Mouse (Mus musculus) heart, adult 2 months (tissue): ENCODE data around the gene Nmu. TPM values are rescaled to one million over a fixed set of nuclear protein-coding genes. Genes with fewer than 3 reads are reported as not detected.

Source experiments
- DNase-seq, 2 experiments: peaks; one replicate each; pipeline ENCODE4 v3.0.0; 2021
- H3K27ac ChIP-seq: fragments of 200-600 bp; 2 replicates; pipeline ENCODE4 v1.8.1; 2022
- H3K27me3 ChIP-seq: fragments of 200-500 bp; 2 replicates; pipeline ENCODE4 v1.6.1; 2012; ENCODE audit warnings: mild to moderate bottlenecking, low read length, inconsistent platforms, mixed read lengths; ENCODE audit not compliant: control insufficient read depth, insufficient read depth
- H3K36me3 ChIP-seq: fragments of 200-500 bp; 2 replicates; pipeline ENCODE4 v1.6.1; 2012; ENCODE audit warnings: low read length, inconsistent platforms; ENCODE audit not compliant: control insufficient read depth, insufficient read depth
- H3K4me1 ChIP-seq: fragments of 200-500 bp; 2 replicates; pipeline ENCODE4 v1.6.1; 2011; ENCODE audit warnings: low read length; ENCODE audit not compliant: control insufficient read depth, insufficient read depth
- H3K4me3 ChIP-seq: fragments of 200-600 bp; 2 replicates; pipeline ENCODE4 v1.8.1; 2022
- H3K79me2 ChIP-seq: fragments of 200-500 bp; replicated peaks from 2 replicates; pipeline ENCODE4 v1.6.1; 2012; ENCODE audit warnings: mild to moderate bottlenecking, inconsistent platforms, low read length, moderate library complexity, mixed read lengths; ENCODE audit not compliant: control insufficient read depth, insufficient read depth
- H3K9ac ChIP-seq: fragments of 200-500 bp; 2 replicates; pipeline ENCODE4 v1.6.1; 2012; ENCODE audit warnings: low read depth, mild to moderate bottlenecking, control low read depth, inconsistent platforms, low read length, mixed read lengths
- CTCF ChIP-seq: fragments of 200-600 bp; IDR thresholded peaks from 2 replicates; pipeline ENCODE4 v1.8.1; 2022; ENCODE audit warnings: antibody characterized with exemption, mild to moderate bottlenecking, moderate library complexity
- EP300 ChIP-seq: fragments of 200-500 bp; IDR thresholded peaks from 2 replicates; pipeline ENCODE4 v1.6.1; 2011; ENCODE audit warnings: low read depth, low read length, control low read depth; ENCODE audit not compliant: insufficient read depth
- POLR2A ChIP-seq: fragments of 200-500 bp; IDR thresholded peaks from 2 replicates; pipeline ENCODE4 v1.6.1; 2011; ENCODE audit warnings: mild to moderate bottlenecking, low read depth, low read length, control low read depth; ENCODE audit not compliant: insufficient read depth
- WGBS: fragments of 180-500 bp; shearing (Covaris S2); methylation state at CpG from one replicate; pipeline ENCODE4 v1.1.7; 2018; 5-methylcytosine and 5-hydroxymethylcytosine counted together
- intact Hi-C: fragments of 180-260 bp; cut with DNase I; formaldehyde crosslinking; loops from one replicate; pipeline ENCODE4 v1.15.1; 2025
- polyA plus RNA-seq: library from polyadenylated mRNA; depleted of rRNA; stranded (reverse); fragments of >200 nt; gene quantifications from 2 replicates; pipeline ENCODE4 v1.2.3, GENCODE M21; 2012
- total RNA-seq, 2 experiments: library from RNA; stranded (reverse); gene quantifications; 2 replicates each; pipeline ENCODE4 v1.2.3; 2021

Nmu gene
- total and polyA plus RNA-seq, 3 experiments, result not detected

- Histone ChIP-seq H3K4me1 (no peaks in the 10 kb centered on the region), H3K27ac (no peak overlapping the region), H3K27me3 (no peaks in the 10 kb centered on the region), H3K9ac (no peak overlapping the region), H3K4me3 (no peak overlapping the region), H3K36me3 (no peaks in the 10 kb centered on the region), H3K79me2 (no peaks in the 10 kb centered on the region)
- TF ChIP-seq CTCF (no peak), POLR2A (no peak), EP300 (no peak)
- DNase-seq, result no peak
- 77% methylated on average over 7 of the region's 7 CpGs for WGBS
- intact Hi-C loops, result no loop called here
Observed at GRCm38 (mm10) chr5:76351953-76352611, 11.5 kb downstream of the Nmu start.

- intact Hi-C loops, result no loop called here
- H3K36me3 ChIP-seq, result no peaks in the 10 kb centered on the region
- no peaks in the 10 kb centered on the region for H3K27me3 ChIP-seq
- no peaks in the 10 kb centered on the region for H3K79me2 ChIP-seq
- TF ChIP-seq POLR2A (no peak), CTCF (no peak), EP300 (no peak)
- no peak overlapping the region for H3K9ac ChIP-seq
- no peak overlapping the region for H3K4me3 ChIP-seq
- no peak overlapping the region for H3K27ac ChIP-seq
- 73% methylated on average over 5 of the region's 5 CpGs for WGBS
- no peak for DNase-seq
- no peaks in the 10 kb centered on the region for H3K4me1 ChIP-seq
Observed at GRCm38 (mm10) chr5:76351537-76351936, 12.1 kb downstream of the Nmu start.

GRCm38 (mm10) chr5:76346137-76346536 lies 17.5 kb downstream of the Nmu start:
- H3K27me3 ChIP-seq, result no peaks in the 10 kb centered on the region
- intact Hi-C loops, result no loop called here
- DNase-seq, result no peak
- no peak overlapping the region for H3K4me3 ChIP-seq
- H3K79me2 ChIP-seq, result no peaks in the 10 kb centered on the region
- H3K9ac ChIP-seq, result no peak overlapping the region
- WGBS, result 71% methylated on average over 2 of the region's 2 CpGs
- TF ChIP-seq CTCF, result no peak
- TF ChIP-seq EP300, result no peak
- no peak for TF ChIP-seq POLR2A
- H3K4me1 ChIP-seq, result no peaks in the 10 kb centered on the region
- no peak overlapping the region for H3K27ac ChIP-seq
- no peaks in the 10 kb centered on the region for H3K36me3 ChIP-seq

GRCm38 (mm10) chr5:76340931-76341330 lies 22.7 kb downstream of the Nmu start:
- Histone ChIP-seq H3K4me1 (no peaks in the 10 kb centered on the region), H3K9ac (no peak overlapping the region)

GRCm38 (mm10) chr5:76337100-76337499 lies 26.5 kb downstream of the Nmu start:
- Histone ChIP-seq H3K36me3 (no peaks in the 10 kb centered on the region), H3K4me3 (no peak overlapping the region), H3K79me2 (no peaks in the 10 kb centered on the region), H3K27ac (no peak overlapping the region), H3K9ac (no peak overlapping the region), H3K4me1 (no peaks in the 10 kb centered on the region), H3K27me3 (no peaks in the 10 kb centered on the region)
- TF ChIP-seq POLR2A (no peak), CTCF (no peak), EP300 (no peak)
- 80% methylated on average over 8 of the region's 8 CpGs for WGBS
- intact Hi-C loops, result no loop called here
- no peak for DNase-seq

More at GRCm38 (mm10) chr5:76340931-76341330, 22.7 kb downstream of the Nmu start:
- no peaks in the 10 kb centered on the region for H3K79me2 ChIP-seq
- 76% methylated on average over 2 of the region's 2 CpGs for WGBS
- H3K36me3 ChIP-seq, result no peaks in the 10 kb centered on the region
- DNase-seq, result no peak
- TF ChIP-seq CTCF (no peak), EP300 (no peak), POLR2A (no peak)
- no peak overlapping the region for H3K27ac ChIP-seq
- no peaks in the 10 kb centered on the region for H3K27me3 ChIP-seq
- H3K4me3 ChIP-seq, result no peak overlapping the region
- intact Hi-C loops, result no loop called here

GRCm38 (mm10) chr5:76333833-76334232 lies 29.8 kb downstream of the Nmu start:
- Histone ChIP-seq H3K79me2 (no peaks in the 10 kb centered on the region), H3K27ac (no peak overlapping the region), H3K4me3 (no peak overlapping the region), H3K27me3 (no peaks in the 10 kb centered on the region), H3K36me3 (no peaks in the 10 kb centered on the region), H3K4me1 (no peaks in the 10 kb centered on the region), H3K9ac (no peak overlapping the region)
- intact Hi-C loops, result no loop called here
- no peak for DNase-seq
- TF ChIP-seq CTCF (no peak), EP300 (no peak), POLR2A (no peak)
- WGBS, result 85% methylated on average over 4 of the region's 4 CpGs
